Mouse (Mus musculus): ENCODE results near the gene Pomt1. TPM values are rescaled to one million over a fixed set of nuclear protein-coding genes. Genes with fewer than 3 reads are reported as not detected.

Gene Pomt1
- polyA plus RNA-seq (2015; fragmentation: Nextera tagmentation; extraction: Ambion mirVana): 26.0 and 26.8 TPM in 2 replicates

DNA sequence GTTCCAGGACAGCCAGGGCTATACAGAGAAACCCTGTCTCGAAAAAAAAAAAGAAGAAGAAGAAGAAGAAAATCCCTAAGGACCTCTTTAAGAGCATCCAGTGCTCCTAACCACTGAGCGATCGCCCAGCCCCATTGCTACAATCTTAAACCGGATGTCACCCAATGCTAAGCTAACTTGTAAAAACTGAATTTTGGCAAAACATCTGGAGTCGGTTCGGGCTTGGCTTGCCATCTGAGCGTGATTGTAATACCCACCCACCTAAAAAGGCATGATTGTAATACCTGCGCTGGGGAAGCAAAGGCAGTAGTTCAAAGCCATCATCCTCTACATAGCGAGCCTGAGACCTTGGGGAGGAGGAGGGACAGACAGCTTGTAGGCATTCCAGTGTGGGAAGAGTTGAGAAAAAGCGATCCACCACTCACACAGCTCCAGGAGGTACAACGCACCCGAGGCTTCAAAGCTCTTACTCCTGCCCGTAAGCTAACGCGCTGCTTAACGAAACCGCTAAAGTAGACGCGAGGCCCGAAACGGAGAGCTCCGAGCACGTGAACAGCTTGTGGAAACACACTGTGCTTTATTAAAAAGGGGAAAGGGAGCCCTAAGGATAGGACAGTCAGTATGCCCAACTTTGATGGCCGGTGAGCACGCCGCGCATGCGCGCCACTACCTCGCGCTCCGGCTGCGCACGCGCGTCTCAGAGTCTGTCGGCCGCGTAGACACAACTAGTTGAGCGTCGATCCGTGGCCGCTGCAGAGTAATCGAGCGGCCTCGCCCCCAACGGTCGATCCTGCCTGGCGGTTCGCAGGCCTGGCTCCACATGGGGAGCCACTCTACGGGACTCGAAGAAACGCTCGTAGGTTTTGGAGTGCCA is at the start of gene Pomt1:
TSS of gene Pomt1 (plus strand) at position 705 of the 874 bp plus-strand sequence.
- H3K9ac ChIP-seq: peak within 1 kb of the TSS; percentile 71
- peak within 1 kb of the TSS; percentile 69 for H3K4me2 ChIP-seq (replicated peaks)
- ATAC-seq: peak; percentile 94
- peaks cover 22% of the 10 kb centered on the region for H3K36me3 ChIP-seq
- H3K9me3 ChIP-seq: no peaks in the 10 kb centered on the region
- peak within 1 kb of the TSS; percentile 84 for H3K27ac ChIP-seq
- H3K27me3 ChIP-seq (replicated peaks): no peaks in the 10 kb centered on the region
- peak within 1 kb of the TSS; percentile 66 for H3K4me3 ChIP-seq (replicated peaks)
- peaks cover 15% of the 10 kb centered on the region for H3K4me1 ChIP-seq (replicated peaks)
- WGBS: under 1% methylated on average over 54 of the region's 54 CpGs

DNA sequence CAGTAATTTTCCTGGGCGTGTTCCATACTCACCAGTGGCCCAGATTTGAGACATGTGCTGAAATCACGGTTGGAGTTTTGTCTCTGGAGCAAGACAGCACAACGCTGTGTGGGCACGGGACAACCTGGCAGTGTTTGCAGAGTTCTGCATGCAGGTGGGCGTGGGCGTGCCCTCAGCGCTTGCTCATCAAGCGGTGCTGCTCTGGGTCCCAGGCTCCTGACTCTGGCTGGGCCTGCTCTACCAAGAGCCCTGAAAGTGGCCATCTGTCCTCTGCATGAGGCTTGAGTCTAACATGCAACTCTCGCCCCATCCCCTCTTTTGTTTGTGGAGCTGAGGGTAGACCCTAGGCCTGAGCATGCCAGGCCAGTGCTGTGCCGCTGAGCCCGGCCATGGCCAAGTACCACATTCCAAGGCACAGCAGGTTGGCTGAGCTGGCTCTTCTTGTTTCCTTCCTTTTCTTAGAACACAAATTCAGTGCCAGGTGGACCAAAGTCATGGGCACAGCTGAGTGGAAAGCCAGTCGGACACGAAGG is 49.3 kb upstream of the Pomt1 start:
- whole genome bisulfite sequencing: 93% methylated on average over 13 of the region's 13 CpGs
- Histone ChIP-seq H3K27me3 (replicated peaks) (no peaks in the 10 kb centered on the region), H3K4me2 (replicated peaks) (no peak overlapping the region), H3K4me3 (replicated peaks) (no peak overlapping the region), H3K36me3 (peaks cover 40% of the 10 kb centered on the region), H3K4me1 (replicated peaks) (peaks cover 6% of the 10 kb centered on the region; the same call in 1 of the 2 replicates), H3K27ac (no peak overlapping the region), H3K9me3 (no peaks in the 10 kb centered on the region), H3K9ac (no peak overlapping the region)
- ATAC-seq: no peak

DNA sequence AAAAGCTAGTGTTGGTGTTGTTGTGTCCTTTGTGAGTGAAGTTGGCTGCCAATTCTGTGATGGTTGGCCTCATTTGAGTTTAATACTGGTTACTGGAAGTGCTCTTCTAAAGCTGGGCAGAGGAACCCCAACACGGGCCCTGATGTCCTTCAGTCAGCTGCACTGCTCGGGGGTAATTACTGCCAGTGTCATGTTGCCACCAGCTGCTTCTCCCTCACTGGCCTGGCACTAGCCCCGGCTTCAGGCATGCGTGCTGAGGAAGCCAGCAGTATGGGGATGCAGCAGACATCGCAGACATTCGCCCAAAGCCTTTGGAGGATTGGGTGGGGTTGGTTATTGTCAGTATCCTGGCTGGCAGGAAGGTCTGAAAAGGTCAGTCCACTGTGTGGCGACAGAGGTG is 48.7 kb upstream of the Pomt1 start:
- H3K27ac ChIP-seq: no peak overlapping the region
- no peak overlapping the region for H3K9ac ChIP-seq
- H3K36me3 ChIP-seq: peaks cover 45% of the 10 kb centered on the region
- 82% methylated on average over 7 of the region's 7 CpGs for WGBS
- ATAC-seq: no peak
- no peak overlapping the region for H3K4me3 ChIP-seq (replicated peaks)
- 0 out of 2 replicates have a peak, but pooled peaks cover 2% of the 10 kb centered on the region for H3K4me1 ChIP-seq (replicated peaks)
- H3K27me3 ChIP-seq (replicated peaks): no peaks in the 10 kb centered on the region
- H3K9me3 ChIP-seq: no peaks in the 10 kb centered on the region
- H3K4me2 ChIP-seq (replicated peaks): no peak overlapping the region

DNA sequence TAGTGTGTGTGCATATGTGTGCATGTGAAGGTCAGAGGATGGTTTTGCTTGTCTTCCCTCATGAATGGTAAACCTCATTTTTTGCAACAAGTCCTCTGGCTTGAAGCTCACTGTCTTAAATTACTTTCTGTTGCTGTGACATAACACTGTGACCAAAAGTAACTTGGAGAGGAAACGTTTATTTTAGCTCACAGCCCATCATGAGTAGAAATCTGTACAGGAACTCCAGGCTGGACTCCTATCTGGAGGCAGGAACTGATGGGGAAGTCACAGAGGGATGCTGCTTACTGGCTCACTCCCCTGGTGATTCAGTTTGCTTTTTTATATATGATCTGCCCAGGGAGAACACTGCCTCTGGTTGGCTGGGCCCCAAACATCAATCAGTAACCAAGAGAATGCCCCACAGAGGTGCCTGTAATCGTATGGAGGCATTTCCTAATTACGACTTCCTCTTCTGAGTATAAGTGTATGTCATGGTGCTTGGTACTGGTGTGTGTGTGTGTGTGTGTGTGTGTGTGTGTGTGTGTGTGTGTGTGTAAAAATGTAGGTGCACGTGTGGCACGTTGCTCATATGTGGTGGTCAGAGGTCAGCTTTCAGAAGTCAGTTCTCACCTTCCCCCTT is 47.2 kb upstream of the Pomt1 start:
- Histone ChIP-seq H3K9me3 (no peaks in the 10 kb centered on the region), H3K27me3 (replicated peaks) (no peaks in the 10 kb centered on the region), H3K9ac (no peak overlapping the region), H3K36me3 (peaks cover 53% of the 10 kb centered on the region), H3K4me1 (replicated peaks) (no peaks in the 10 kb centered on the region), H3K4me2 (replicated peaks) (no peak overlapping the region), H3K27ac (no peak overlapping the region), H3K4me3 (replicated peaks) (no peak overlapping the region)
- WGBS: 67% methylated on average over 5 of the region's 5 CpGs
- ATAC-seq: no peak

DNA sequence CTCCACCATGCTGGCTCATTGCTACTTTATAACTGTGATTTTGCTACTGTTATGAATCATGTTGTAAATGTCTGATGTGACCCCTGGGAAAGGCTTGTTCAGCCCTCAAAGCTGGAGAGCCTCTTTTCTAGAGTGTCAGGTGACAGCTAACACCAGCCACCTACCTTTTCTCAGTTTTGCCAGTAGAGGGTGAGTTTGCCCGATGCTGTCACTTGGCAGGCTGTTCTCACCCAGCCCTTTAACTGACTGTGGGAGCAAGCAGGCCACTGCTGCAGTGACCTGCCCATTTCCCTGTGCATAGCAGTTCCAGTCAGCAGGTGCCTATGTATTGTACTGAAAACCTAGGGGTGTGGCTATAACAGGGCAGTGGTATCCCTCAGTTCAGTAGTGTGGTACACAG is 45.8 kb upstream of the Pomt1 start:
- Histone ChIP-seq H3K27ac (no peak overlapping the region), H3K36me3 (peaks cover 61% of the 10 kb centered on the region), H3K4me2 (replicated peaks) (no peak overlapping the region)

DNA sequence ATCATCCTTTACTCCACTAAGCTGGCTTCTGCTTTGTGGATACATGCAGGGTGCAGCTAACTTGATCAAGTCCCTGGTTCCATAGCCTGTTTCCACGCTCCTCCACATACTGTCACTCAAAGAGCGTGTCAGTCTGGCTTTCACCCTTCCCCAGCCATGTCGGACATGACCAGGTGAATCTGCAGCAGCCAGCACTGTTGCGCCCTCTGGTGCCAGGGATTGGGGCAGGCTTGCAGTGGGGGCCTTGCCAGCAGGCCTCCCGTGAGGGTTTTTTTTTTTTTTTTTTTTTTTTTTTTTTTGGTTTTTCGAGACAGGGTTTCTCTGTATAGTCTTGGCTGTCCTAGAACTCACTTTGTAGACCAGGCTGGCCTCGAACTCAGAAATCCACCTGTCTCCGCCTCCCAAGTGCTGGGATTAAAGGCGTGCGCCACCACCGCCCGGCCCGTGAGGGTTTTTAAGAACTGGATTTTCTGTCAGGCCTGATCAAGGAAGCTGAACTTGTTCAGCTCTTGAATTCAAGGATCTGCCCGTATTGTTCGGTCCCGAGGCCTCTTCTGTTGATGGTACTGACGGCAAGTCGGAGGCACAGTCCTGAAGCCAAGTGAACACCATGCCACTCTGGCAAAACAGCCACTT is 44.4 kb upstream of the Pomt1 start:
- Histone ChIP-seq H3K4me1 (replicated peaks) (no peaks in the 10 kb centered on the region), H3K4me2 (replicated peaks) (no peak overlapping the region), H3K27me3 (replicated peaks) (no peaks in the 10 kb centered on the region), H3K9ac (no peak overlapping the region), H3K36me3 (peaks cover 59% of the 10 kb centered on the region), H3K27ac (no peak overlapping the region), H3K4me3 (replicated peaks) (no peak overlapping the region), H3K9me3 (no peaks in the 10 kb centered on the region)
- WGBS: 79% methylated on average over 18 of the region's 18 CpGs
- peak; percentile 58; the same call in 1 of the 2 replicates for ATAC-seq

More for the DNA sequence above, 45.8 kb upstream of the Pomt1 start:
- ATAC-seq: no peak
- Histone ChIP-seq H3K9me3 (no peaks in the 10 kb centered on the region), H3K4me1 (replicated peaks) (no peaks in the 10 kb centered on the region), H3K9ac (no peak overlapping the region), H3K4me3 (replicated peaks) (no peak overlapping the region), H3K27me3 (replicated peaks) (no peaks in the 10 kb centered on the region)
- 68% methylated on average over 1 of the region's 1 CpGs for WGBS

DNA sequence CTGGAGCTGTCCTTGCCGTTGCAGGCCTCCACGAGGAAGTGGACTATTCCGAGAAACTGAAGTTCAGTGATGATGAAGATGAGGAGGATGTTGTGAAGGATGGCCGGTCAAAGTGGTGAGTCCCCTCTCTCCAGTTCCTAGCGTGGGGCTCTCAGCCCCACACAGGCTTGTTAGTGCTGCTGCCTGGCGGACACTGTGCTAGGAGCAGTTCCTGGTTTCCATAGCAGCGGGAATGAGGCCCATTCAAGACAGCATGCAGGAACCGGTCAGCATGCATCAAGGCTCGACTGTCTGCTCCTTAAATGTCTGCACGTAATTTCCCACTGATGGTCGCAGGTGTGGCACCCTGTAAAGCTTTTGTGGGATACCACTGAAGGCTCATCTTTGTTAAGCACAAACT is 37.4 kb upstream of the Pomt1 start:
- no peak overlapping the region for H3K27ac ChIP-seq
- 81% methylated on average over 11 of the region's 11 CpGs for WGBS
- H3K9me3 ChIP-seq: no peaks in the 10 kb centered on the region
- H3K36me3 ChIP-seq: peaks cover 77% of the 10 kb centered on the region
- H3K9ac ChIP-seq: no peak overlapping the region
- H3K27me3 ChIP-seq (replicated peaks): no peaks in the 10 kb centered on the region
- H3K4me1 ChIP-seq (replicated peaks): no peaks in the 10 kb centered on the region
- no peak overlapping the region for H3K4me3 ChIP-seq (replicated peaks)
- no peak for ATAC-seq
- H3K4me2 ChIP-seq (replicated peaks): no peak overlapping the region

DNA sequence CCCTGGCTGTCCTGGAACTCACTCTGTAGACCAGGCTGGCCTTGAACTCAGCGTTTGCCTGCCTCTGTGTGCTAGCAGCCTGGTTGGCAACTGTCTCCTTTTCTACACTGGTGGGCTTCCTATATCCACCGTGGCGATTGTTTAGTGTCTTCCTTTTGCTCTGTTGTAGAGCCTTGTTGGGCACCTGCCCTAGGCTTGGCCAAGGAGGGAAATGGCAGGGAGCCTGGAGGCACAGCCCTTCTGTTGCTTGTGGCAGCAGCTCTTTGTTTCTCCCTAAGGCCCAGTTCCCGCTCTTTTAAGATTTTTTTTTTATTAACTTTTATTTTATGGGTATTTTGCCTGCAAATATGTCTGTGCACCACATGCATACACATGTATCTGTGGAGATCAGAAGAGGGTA is 36.4 kb upstream of the Pomt1 start:
- Histone ChIP-seq H3K9me3 (no peaks in the 10 kb centered on the region), H3K4me2 (replicated peaks) (no peak overlapping the region), H3K4me3 (replicated peaks) (no peak overlapping the region), H3K27ac (no peak overlapping the region), H3K9ac (no peak overlapping the region), H3K36me3 (peaks cover 75% of the 10 kb centered on the region), H3K27me3 (replicated peaks) (no peaks in the 10 kb centered on the region), H3K4me1 (replicated peaks) (no peaks in the 10 kb centered on the region)
- ATAC-seq: no peak
- WGBS: 92% methylated on average over 4 of the region's 4 CpGs

DNA sequence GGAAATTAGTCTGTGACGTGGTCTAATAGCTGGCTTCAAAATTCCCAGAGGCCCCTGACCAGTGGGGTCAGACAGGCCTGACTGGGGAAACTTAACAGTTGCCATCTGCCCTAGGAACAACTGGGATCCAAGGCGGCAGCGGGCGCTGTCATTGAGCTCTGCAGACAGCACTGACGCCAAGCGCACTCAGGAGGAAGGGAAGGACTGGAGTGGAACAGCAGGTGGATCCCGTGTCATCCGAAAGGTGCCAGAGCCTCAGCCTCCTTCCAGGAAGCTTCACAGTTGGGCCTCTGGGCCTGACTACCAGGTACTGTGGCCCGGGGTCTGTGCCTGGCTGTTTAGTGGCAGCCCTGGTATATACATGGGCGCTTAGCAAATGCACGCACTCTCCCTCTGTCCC is 35.7 kb upstream of the Pomt1 start:
- 78% methylated on average over 11 of the region's 11 CpGs for WGBS
- Histone ChIP-seq H3K27ac (no peak overlapping the region), H3K4me2 (replicated peaks) (no peak overlapping the region), H3K9me3 (no peaks in the 10 kb centered on the region), H3K9ac (no peak overlapping the region), H3K4me3 (replicated peaks) (no peak overlapping the region), H3K4me1 (replicated peaks) (no peaks in the 10 kb centered on the region), H3K36me3 (peaks cover 74% of the 10 kb centered on the region), H3K27me3 (replicated peaks) (no peaks in the 10 kb centered on the region)
- ATAC-seq: no peak

DNA sequence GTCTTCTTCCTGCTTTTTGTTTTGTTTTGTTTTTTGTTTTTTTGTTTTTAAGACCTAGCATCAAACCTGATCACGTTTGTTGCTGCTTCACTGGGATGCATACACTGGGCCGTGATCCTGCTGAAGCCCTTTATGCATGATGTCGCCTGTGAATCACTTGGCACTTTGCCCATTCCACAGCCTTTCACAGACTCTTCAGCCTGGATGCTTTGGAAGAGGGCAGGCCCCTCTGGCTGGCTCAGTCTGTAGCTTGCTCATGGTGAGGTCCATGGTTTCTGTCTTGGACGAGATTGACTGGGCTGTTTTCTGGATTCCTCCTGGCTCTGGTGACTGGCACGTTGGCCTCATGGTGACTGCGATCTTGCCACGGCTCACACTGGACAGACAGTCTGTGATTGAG is 34.9 kb upstream of the Pomt1 start:
- Histone ChIP-seq H3K4me1 (replicated peaks) (no peaks in the 10 kb centered on the region), H3K4me3 (replicated peaks) (no peak overlapping the region), H3K27me3 (replicated peaks) (no peaks in the 10 kb centered on the region), H3K9me3 (no peaks in the 10 kb centered on the region), H3K36me3 (peaks cover 80% of the 10 kb centered on the region), H3K4me2 (replicated peaks) (no peak overlapping the region), H3K27ac (no peak overlapping the region), H3K9ac (no peak overlapping the region)
- ATAC-seq: no peak; the same call in 1 of the 2 replicates
- 57% methylated on average over 7 of the region's 7 CpGs for WGBS

DNA sequence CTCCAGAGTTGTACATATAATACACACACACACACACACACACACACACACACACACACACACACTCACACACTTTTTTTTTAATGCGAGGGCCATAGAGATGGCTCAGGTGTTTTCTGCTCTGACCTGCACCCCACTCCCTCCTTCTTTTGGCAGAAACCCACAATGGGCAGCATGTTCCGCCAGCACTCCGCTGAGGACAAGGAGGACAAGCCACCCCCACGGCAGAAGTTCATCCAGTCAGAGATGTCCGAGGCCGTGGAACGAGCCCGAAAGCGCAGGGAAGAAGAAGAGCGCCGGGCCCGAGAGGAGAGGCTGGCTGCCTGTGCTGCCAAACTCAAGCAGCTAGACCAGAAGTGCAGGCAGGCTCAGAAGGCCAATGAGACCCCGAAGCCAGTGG is 32.5 kb upstream of the Pomt1 start:
- H3K36me3 ChIP-seq: peaks cover 82% of the 10 kb centered on the region
- H3K9ac ChIP-seq: no peak overlapping the region
- no peak for ATAC-seq
- H3K4me2 ChIP-seq (replicated peaks): no peak overlapping the region
- no peak overlapping the region for H3K27ac ChIP-seq
- H3K4me1 ChIP-seq (replicated peaks): no peaks in the 10 kb centered on the region
- no peaks in the 10 kb centered on the region for H3K27me3 ChIP-seq (replicated peaks)
- WGBS: 96% methylated on average over 13 of the region's 13 CpGs
- H3K9me3 ChIP-seq: no peaks in the 10 kb centered on the region
- H3K4me3 ChIP-seq (replicated peaks): no peak overlapping the region

DNA sequence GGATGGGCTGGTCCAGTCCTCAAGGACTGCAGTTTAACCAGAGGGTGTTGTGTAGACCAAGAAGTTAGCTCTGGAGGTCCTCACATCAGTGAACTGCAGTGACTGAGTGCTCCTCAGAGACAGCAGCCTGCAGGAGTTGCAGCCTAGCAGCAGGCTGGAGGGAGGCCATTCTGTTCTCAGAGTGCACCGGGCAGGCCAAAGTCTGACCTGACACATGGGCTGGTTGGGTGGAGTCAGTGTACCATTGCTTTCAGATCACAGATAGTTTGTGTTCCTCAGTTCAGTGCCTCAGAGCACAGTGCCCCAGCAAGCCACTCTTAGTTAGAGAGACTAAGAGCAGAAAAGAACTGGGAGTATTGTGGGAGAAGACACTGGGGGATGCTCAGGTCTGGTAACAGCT is 28.7 kb upstream of the Pomt1 start:
- no peaks in the 10 kb centered on the region for H3K9me3 ChIP-seq
- no peaks in the 10 kb centered on the region for H3K4me1 ChIP-seq (replicated peaks)
- no peak overlapping the region for H3K9ac ChIP-seq
- H3K4me3 ChIP-seq (replicated peaks): no peak overlapping the region
- peak; percentile 55; the same call in 1 of the 2 replicates for ATAC-seq
- peaks cover 74% of the 10 kb centered on the region for H3K36me3 ChIP-seq
- WGBS: 100% methylated on average over 1 of the region's 1 CpGs
- no peaks in the 10 kb centered on the region for H3K27me3 ChIP-seq (replicated peaks)
- H3K27ac ChIP-seq: no peak overlapping the region
- H3K4me2 ChIP-seq (replicated peaks): no peak overlapping the region

Data from intestine, embryonic 15.5 days (tissue).